Mouse (Mus musculus): ENCODE measurements around the gene Crip1. TPM values are rescaled to one million over a fixed set of nuclear protein-coding genes. Genes with fewer than 3 reads are reported as not detected.

Crip1 gene
- polyA plus RNA-seq, 1 experiment from 2014 or later = 560 TPM

- WGBS = 64% methylated on average over 5 of the region's 5 CpGs
- Histone ChIP-seq H3K4me1 (0 out of 2 replicates have a peak, but pooled peaks cover 9% of the 10 kb centered on the region), H3K9ac (no peak overlapping the region), H3K9me3 (no peaks in the 10 kb centered on the region), H3K27ac (no peak overlapping the region), H3K4me2 (no peak overlapping the region), H3K4me3 (no peak overlapping the region), H3K36me3 (peaks cover 99% of the 10 kb centered on the region), H3K27me3 (no peaks in the 10 kb centered on the region)
- ATAC-seq (ENCODE audit: insufficient number of reproducible peaks, low FRiP score, low TSS enrichment, low read depth) = no peak
These were observed 12.2 kb upstream of the Crip1 start for GRCm38 (mm10) chr12:113133861-113134403.

GRCm38 (mm10) chr12:113134502-113134901, 11.6 kb upstream of the Crip1 start:
- H3K9ac ChIP-seq = no peak overlapping the region
- no peaks in the 10 kb centered on the region for H3K27me3 ChIP-seq
- no peak for ATAC-seq (ENCODE audit: insufficient number of reproducible peaks, low FRiP score, low TSS enrichment, low read depth)
- no peak overlapping the region for H3K4me2 ChIP-seq
- peaks cover 93% of the 10 kb centered on the region for H3K36me3 ChIP-seq
- no peak overlapping the region for H3K27ac ChIP-seq
- 91% methylated on average over 4 of the region's 4 CpGs for WGBS
- H3K9me3 ChIP-seq = no peaks in the 10 kb centered on the region
- H3K4me1 ChIP-seq = peaks cover 14% of the 10 kb centered on the region
- no peak overlapping the region for H3K4me3 ChIP-seq

GRCm38 (mm10) chr12:113135401-113135800, 10.7 kb upstream of the Crip1 start:
- no peak overlapping the region for H3K27ac ChIP-seq
- H3K9ac ChIP-seq = no peak overlapping the region
- H3K4me3 ChIP-seq = no peak overlapping the region
- H3K36me3 ChIP-seq = peaks cover 84% of the 10 kb centered on the region
- peaks cover 4% of the 10 kb centered on the region for H3K27me3 ChIP-seq
- no peak for ATAC-seq (ENCODE audit: insufficient number of reproducible peaks, low FRiP score, low TSS enrichment, low read depth)
- WGBS = 80% methylated on average over 7 of the region's 7 CpGs
- no peak overlapping the region for H3K4me2 ChIP-seq
- no peaks in the 10 kb centered on the region for H3K9me3 ChIP-seq
- H3K4me1 ChIP-seq = peaks cover 23% of the 10 kb centered on the region

- no peak overlapping the region for H3K27ac ChIP-seq
- H3K9me3 ChIP-seq = no peaks in the 10 kb centered on the region
- no peak overlapping the region for H3K4me2 ChIP-seq
- H3K27me3 ChIP-seq = peaks cover 16% of the 10 kb centered on the region
- no peak overlapping the region for H3K9ac ChIP-seq
- 81% methylated on average over 17 of the region's 17 CpGs for WGBS
- peaks cover 33% of the 10 kb centered on the region for H3K4me1 ChIP-seq
- peaks cover 73% of the 10 kb centered on the region for H3K36me3 ChIP-seq
- no peak for ATAC-seq (ENCODE audit: insufficient number of reproducible peaks, low FRiP score, low TSS enrichment, low read depth)
- no peak overlapping the region for H3K4me3 ChIP-seq
These were observed 9.6 kb upstream of the Crip1 start for GRCm38 (mm10) chr12:113136492-113137020.

- H3K9ac ChIP-seq = no peak overlapping the region
- peaks cover 63% of the 10 kb centered on the region for H3K36me3 ChIP-seq
- ATAC-seq (ENCODE audit: insufficient number of reproducible peaks, low FRiP score, low TSS enrichment, low read depth) = no peak
- no peak overlapping the region for H3K4me3 ChIP-seq
- no peak overlapping the region for H3K4me2 ChIP-seq
- WGBS = 83% methylated on average over 18 of the region's 18 CpGs
- peaks cover 26% of the 10 kb centered on the region for H3K27me3 ChIP-seq
- H3K27ac ChIP-seq = no peak overlapping the region
- H3K4me1 ChIP-seq = peaks cover 42% of the 10 kb centered on the region
- no peaks in the 10 kb centered on the region for H3K9me3 ChIP-seq
These were observed 8.6 kb upstream of the Crip1 start for GRCm38 (mm10) chr12:113137260-113138213.

GRCm38 (mm10) chr12:113138291-113138690, 7.8 kb upstream of the Crip1 start:
- ATAC-seq (ENCODE audit: insufficient number of reproducible peaks, low FRiP score, low TSS enrichment, low read depth) = no peak
- peaks cover 43% of the 10 kb centered on the region for H3K4me1 ChIP-seq
- no peak overlapping the region for H3K4me2 ChIP-seq
- H3K9me3 ChIP-seq = no peaks in the 10 kb centered on the region
- H3K27ac ChIP-seq = no peak overlapping the region
- peaks cover 33% of the 10 kb centered on the region for H3K27me3 ChIP-seq
- WGBS = 70% methylated on average over 6 of the region's 6 CpGs
- no peak overlapping the region for H3K9ac ChIP-seq
- H3K4me3 ChIP-seq = no peak overlapping the region
- peaks cover 55% of the 10 kb centered on the region for H3K36me3 ChIP-seq

- no peak overlapping the region for H3K9ac ChIP-seq
- H3K27ac ChIP-seq = peak overlapping the region; percentile 57
- no peaks in the 10 kb centered on the region for H3K9me3 ChIP-seq
- peaks cover 40% of the 10 kb centered on the region for H3K27me3 ChIP-seq
- H3K4me2 ChIP-seq = peak overlapping the region; percentile 85
- H3K4me1 ChIP-seq = peaks cover 45% of the 10 kb centered on the region
- H3K36me3 ChIP-seq = peaks cover 46% of the 10 kb centered on the region
- 39% methylated on average over 11 of the region's 11 CpGs for WGBS
- ATAC-seq (ENCODE audit: insufficient number of reproducible peaks, low FRiP score, low TSS enrichment, low read depth) = no peak
- peak overlapping the region; percentile 54 for H3K4me3 ChIP-seq
These were observed 6.9 kb upstream of the Crip1 start for GRCm38 (mm10) chr12:113138901-113139864.

- under 1% methylated on average over 66 of the region's 68 CpGs for WGBS
- Histone ChIP-seq H3K36me3 (peaks cover 38% of the 10 kb centered on the region), H3K4me2 (peak within 1 kb of the TSS; percentile 85), H3K27me3 (peaks cover 40% of the 10 kb centered on the region), H3K4me1 (peaks cover 46% of the 10 kb centered on the region), H3K27ac (peak within 1 kb of the TSS; percentile 57), H3K9ac (peak within 1 kb of the TSS; percentile 28; the same call in 1 of the 2 replicates), H3K9me3 (no peaks in the 10 kb centered on the region), H3K4me3 (peak within 1 kb of the TSS; percentile 54)
- ATAC-seq (ENCODE audit: insufficient number of reproducible peaks, low FRiP score, low TSS enrichment, low read depth) = peak; percentile 73
These were observed 6.1 kb upstream of the Crip1 start, which contains the start of gene Crip2 for GRCm38 (mm10) chr12:113139908-113140615. Gene Crip2, plus strand, starts transcription at chr12:113140236.

GRCm38 (mm10) chr12:113140616-113141411, 5.3 kb upstream of the Crip1 start:
- peaks cover 46% of the 10 kb centered on the region for H3K4me1 ChIP-seq
- H3K9ac ChIP-seq = peak overlapping the region; percentile 28; the same call in 1 of the 2 replicates
- H3K27ac ChIP-seq = 0 out of 2 replicates have a peak overlapping the region, but pooled peaks have one; percentile 58
- H3K4me2 ChIP-seq = peak overlapping the region; percentile 85
- H3K9me3 ChIP-seq = no peaks in the 10 kb centered on the region
- 4% methylated on average over 49 of the region's 49 CpGs for WGBS
- no peak for ATAC-seq (ENCODE audit: insufficient number of reproducible peaks, low FRiP score, low TSS enrichment, low read depth)
- H3K27me3 ChIP-seq = peaks cover 44% of the 10 kb centered on the region
- H3K4me3 ChIP-seq = peak overlapping the region; percentile 54
- H3K36me3 ChIP-seq = peaks cover 30% of the 10 kb centered on the region

- Histone ChIP-seq H3K9me3 (no peaks in the 10 kb centered on the region), H3K36me3 (peaks cover 23% of the 10 kb centered on the region), H3K4me1 (peaks cover 53% of the 10 kb centered on the region), H3K27me3 (peaks cover 44% of the 10 kb centered on the region), H3K4me2 (peak overlapping the region; percentile 85), H3K9ac (no peak overlapping the region), H3K4me3 (peak overlapping the region; percentile 54), H3K27ac (peak overlapping the region; percentile 58)
- WGBS = 57% methylated on average over 8 of the region's 8 CpGs
- ATAC-seq (ENCODE audit: insufficient number of reproducible peaks, low FRiP score, low TSS enrichment, low read depth) = no peak
These were observed 4.6 kb upstream of the Crip1 start for GRCm38 (mm10) chr12:113141531-113141973.
